Mouse (Mus musculus): ENCODE results near the gene Gm9376.

The Gm9376 gene

DNA sequence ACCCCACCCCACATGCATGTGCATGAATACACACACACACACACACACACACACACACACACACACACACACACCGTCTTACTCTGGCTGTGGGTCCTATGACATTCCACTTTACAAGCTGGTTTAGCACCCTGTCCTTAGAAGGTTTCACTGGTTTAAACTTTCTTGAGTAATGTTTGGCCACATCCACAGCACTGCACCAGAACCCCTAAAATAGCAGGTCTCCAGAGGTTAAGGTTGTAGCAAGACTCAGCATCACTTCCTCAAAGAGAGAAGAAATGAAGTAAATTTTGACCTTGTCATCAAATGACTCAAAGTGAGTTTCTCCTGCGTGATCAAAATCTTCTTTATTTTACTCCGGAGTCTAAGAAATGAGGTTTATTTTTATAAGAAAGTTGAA lies 15.5 kb downstream of the Gm9376 start:
- no peak for DNase-seq (ENCODE audit: low read depth, low spot score)

DNA sequence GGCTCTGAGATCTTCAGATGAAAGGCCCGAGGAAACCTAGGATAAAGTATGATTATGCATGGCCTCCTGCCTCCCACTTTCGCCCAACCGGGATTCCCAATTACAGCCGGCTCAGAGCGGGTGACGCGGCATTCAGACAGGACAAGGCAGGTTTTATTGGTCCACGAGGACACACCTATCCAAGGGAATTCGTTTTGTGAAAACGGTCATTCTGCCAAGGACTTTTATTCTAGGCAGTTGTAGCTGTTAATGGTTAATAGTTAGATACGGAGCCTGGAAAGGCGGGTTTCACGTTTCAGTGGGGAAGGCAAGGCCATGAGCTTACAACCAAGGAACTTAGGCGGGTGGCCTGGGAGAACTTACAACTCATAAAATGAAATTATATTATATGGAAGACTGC lies 16.2 kb downstream of the Gm9376 start:
- no peak for DNase-seq (ENCODE audit: low read depth, low spot score)

DNA sequence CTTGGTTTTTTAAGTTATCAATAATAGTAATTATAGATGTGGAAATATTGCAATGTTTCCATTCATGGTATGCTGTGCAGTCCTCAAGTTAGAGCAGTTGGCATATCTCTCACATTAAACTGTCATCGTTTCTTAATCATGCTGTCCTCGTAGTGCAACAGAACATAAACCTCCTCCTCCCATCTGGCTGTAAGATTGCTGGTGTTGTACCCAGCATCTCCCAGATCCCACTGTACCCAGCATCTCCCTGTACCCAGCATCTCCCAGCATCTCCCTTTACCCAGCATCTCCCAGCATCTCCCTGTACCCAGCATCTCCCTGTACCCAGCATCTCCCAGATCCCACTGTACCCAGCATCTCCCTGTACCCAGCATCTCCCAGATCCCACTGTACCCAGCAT lies 19.3 kb downstream of the Gm9376 start:
- DNase-seq (ENCODE audit: low read depth, low spot score), result no peak

DNA sequence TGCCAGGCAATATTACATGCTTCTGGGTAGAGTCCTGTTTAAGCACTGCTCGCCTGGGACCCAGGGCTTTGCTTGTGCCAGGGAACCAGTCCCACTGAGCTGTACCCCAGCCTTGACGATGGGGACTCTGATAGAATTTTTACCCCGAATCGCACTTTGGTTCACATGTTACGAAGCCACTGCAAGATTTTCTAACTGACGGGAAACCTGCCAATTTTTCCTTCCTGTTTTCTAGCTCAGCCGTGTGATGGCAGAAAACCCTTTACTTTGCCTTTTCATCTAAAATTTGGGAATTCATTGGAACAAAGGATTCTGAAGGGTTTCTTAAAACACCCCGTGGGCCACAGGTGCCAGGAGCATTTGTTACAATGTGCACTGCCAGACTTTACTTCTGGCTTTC lies 22.4 kb downstream of the Gm9376 start:
- no peak for DNase-seq (ENCODE audit: low read depth, low spot score)

DNA sequence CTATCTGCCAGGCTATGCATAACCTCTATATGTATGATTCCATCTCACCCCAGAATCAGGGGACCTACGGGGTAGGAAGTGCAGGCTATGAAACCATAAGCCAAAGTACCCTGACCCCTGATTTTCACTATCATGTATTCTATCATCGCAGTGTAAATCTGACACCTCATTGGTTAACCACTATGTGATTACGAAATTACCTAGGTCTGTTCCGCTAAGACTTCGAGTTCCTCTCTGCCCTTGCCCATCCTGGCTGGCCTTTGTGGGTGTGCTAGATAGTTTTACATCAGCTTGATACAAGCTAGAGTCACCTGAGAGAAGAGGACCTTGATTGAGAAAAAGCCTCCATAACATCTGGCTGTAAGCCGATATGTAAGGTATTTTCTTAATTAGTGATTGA lies 23.2 kb downstream of the Gm9376 start:
- no peak for DNase-seq (ENCODE audit: low read depth, low spot score)

DNA sequence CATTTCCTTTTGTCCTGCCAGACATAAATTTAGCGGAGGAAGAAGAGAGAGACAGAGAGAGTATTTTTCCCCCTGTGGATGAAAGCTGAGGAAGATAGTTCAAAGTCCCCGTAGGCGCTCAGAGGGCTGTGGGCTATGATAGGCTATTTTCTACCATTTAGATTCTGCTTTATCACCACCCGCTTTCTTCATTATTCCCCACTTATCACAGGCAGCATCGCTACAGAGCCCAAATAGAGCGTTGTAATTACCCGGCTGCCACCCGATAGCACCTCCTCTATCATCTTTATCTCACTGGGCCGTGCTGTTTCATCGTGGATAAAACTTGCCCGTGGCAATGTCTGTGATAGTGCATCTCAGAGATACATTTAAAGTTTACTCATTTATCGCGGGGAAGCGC lies 35.8 kb downstream of the Gm9376 start:
- DNase-seq (ENCODE audit: low read depth, low spot score), result no peak

DNA sequence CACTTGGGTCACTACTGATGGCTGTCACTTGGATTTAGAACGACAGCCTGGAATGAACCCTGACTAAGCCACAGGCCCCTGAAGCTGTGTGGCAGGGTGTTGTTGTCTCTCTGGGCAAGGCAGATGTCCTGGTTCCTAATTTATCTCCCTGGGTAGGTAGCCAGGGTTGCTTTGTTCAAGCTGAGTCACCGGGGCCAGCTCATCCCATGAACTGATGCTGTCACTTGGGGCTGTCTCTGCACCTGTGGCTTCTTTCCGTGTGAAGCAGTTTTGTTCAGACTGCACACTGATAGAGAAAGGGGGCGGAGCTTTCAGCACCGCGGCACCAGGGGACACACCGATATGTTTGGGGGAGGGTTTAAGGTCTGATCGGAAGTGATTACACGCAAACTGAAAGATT lies 37.8 kb downstream of the Gm9376 start:
- DNase-seq (ENCODE audit: low read depth, low spot score), result no peak

DNA sequence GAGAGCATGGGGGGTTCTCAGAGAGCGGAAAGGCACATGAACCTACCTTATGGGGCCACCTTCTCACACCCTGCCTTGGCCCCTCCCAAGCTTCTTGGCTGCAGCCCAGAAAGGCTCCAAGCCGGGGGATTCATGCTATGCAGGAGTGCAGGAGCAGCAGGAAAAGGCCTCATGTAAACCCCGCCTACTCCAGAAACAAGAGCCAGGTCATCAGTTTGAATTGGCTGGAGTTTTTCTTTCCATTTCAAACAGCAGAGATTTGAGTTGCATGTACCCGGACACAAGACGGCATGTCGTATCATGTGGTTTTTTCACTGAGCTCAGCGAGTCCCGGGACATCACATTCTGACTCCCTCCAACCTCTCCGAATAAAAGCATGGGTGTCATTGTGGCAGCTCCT lies 39.2 kb downstream of the Gm9376 start:
- DNase-seq (ENCODE audit: low read depth, low spot score), result no peak

DNA sequence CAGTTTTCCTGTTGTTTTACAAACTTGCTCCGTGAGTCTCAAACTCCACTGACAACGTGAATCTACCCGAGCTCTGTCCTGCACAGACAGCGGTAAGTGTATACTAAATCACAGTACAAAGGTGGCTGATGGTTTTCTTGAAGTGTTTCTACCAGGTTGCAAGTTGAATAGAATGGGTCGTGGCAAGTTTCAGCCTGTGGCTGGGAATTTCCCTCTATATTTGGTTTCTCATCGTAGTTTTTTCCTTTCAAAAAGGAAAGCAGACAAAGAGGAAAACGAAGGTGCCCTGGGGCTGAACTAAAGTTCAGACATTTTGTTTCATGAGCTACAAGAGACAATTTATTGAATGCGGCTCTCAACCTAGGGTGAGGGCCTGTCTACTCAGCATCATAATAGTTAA lies 40.3 kb downstream of the Gm9376 start:
- no peak for DNase-seq (ENCODE audit: low read depth, low spot score)

DNA sequence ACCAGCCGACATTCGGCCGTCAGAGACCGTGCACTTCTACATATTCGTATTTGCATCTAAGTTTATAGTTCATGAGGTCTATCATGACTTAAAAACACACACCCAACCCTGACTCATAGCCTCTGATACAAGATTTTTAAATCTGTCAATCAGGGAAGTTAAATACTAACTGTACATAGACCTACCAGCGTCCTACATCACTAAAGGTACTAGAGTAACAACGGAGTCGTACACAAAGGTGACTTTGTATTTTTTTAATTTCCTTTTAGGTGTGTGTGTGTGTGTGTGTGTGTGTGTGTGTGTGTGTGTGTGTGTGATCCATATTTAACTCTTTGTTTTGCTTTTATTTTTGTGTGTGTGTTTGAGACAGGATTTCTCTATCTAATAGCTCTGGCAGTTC lies 44.9 kb downstream of the Gm9376 start:
- DNase-seq (ENCODE audit: low read depth, low spot score), result no peak

DNA sequence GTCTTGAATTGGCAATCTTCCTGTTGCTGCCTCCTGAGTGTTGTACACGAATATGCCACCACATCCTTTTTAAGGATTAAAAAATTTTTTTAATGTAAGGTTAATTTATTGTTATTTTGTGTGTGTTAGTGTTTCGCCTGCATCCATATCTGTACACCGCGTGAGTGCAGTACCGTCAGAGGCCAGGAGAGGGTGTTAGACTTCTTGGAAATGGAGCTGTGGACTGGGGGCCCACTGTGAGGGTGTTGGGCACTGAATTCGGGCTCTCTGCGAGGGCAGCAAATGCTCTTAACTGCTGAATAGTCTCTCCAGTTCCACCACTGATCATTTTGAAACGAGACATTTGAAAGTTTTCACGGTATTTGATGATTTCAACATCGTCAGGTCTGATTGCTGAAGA lies 45.9 kb downstream of the Gm9376 start:
- no peak for DNase-seq (ENCODE audit: low read depth, low spot score)

DNA sequence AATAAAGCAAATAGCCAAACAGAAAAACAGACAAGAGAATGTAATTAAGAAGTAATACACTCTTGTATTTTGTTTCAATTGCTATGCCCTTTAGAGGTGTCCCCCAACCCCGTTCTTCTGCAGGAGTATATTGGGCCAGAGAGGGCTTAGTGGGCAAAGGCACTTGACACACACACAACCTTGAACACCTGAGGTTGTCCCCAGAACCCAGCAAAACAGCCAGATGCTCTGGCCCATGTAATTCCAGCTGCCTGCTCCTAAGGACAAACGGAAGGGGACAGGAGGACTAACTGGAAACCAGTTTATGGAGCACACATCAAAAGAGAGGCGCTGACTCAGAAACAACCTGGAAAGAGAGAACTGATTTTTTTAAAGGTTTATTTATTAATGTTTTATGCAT lies 47.2 kb downstream of the Gm9376 start:
- no peak for DNase-seq (ENCODE audit: low read depth, low spot score)

DNA sequence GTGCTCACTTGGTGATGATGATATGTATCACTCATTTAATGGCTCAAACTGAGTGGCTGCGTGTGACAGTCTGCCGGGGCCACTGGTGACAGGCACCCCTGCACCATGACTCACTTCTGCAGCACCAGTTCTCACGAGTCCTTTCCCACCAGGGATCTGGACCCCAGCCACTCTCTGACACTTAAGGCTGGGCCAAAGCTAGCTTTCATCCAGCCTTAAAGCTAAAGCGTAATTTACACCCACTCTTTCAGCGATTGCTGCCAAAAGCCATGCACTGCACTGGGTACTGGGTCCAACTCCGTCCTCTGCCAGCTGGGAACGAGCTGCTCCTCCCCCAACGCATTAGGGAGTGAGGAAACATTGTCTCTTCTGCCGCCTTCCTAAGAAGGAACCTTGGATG lies 50.5 kb downstream of the Gm9376 start:
- DNase-seq (ENCODE audit: low read depth, low spot score), result no peak
